Mouse (Mus musculus): ENCODE data around the gene Rnf115. TPM values are rescaled to one million over a fixed set of nuclear protein-coding genes. Genes with fewer than 3 reads are reported as not detected.

The Rnf115 gene
- total RNA-seq, 1 experiment = 22.1 TPM

GRCm38 (mm10) chr3:96813591-96814244 lies 86.3 kb downstream of the Rnf115 start:
- in situ Hi-C loops (cut with MboI; ENCODE audit: low sequenced_read_pairs in 2 of 2, unreplicated experiment in 2 of 2) = no loop called here
- no peak for DNase-seq (ENCODE audit: low read depth, low spot score)
- H3K9ac ChIP-seq (ENCODE audit: insufficient read depth, low read depth, low read length, poor library complexity, severe bottlenecking) = peak overlapping the region; percentile 35; the same call in 1 of the 2 replicates
- H3K9me3 ChIP-seq (ENCODE audit: control insufficient read depth, insufficient read depth, low read depth, low read length) = no peaks in the 10 kb centered on the region
- peaks cover 0 to 18% of the 10 kb centered on the region in 2 experiments; a peak in 2 of 4 replicates for H3K4me1 ChIP-seq (ENCODE audit: control insufficient read depth in 2 of 2, insufficient read depth in 2 of 2, low read length in 2 of 2, poor library complexity in 1 of 2)
- no peaks in the 10 kb centered on the region for H3K36me3 ChIP-seq (ENCODE audit: control insufficient read depth, insufficient read depth, low read length, poor library complexity, severe bottlenecking)
- H3K4me3 ChIP-seq (ENCODE audit: insufficient read depth in 1 of 2, low read depth in 1 of 2, low read length in 2 of 2, poor library complexity in 1 of 2, severe bottlenecking in 1 of 2) = no peak overlapping the region; a peak in 1 of 4 replicates
- TF ChIP-seq CHD2 (IDR thresholded peaks at IDR 0.05; ENCODE audit: low read depth, low read length) = no peak
- no peak for TF ChIP-seq ZNF384 (IDR thresholded peaks at IDR 0.05; ENCODE audit: low read depth, low read length)
- TF ChIP-seq MAFK (IDR thresholded peaks at IDR 0.05; ENCODE audit: insufficient read depth, low read depth, low read length) = no peak
- H3K27ac ChIP-seq (ENCODE audit: insufficient read depth, low read depth, low read length, poor library complexity, severe bottlenecking) = no peak overlapping the region

- Histone ChIP-seq H3K4me1 (ENCODE audit: control insufficient read depth in 2 of 2, insufficient read depth in 2 of 2, low read length in 2 of 2, poor library complexity in 1 of 2) (peaks cover 0 to 18% of the 10 kb centered on the region in 2 experiments; a peak in 2 of 4 replicates), H3K9ac (ENCODE audit: insufficient read depth, low read depth, low read length, poor library complexity, severe bottlenecking) (no peak overlapping the region), H3K36me3 (ENCODE audit: control insufficient read depth, insufficient read depth, low read length, poor library complexity, severe bottlenecking) (no peaks in the 10 kb centered on the region), H3K4me3 (ENCODE audit: insufficient read depth in 1 of 2, low read depth in 1 of 2, low read length in 2 of 2, poor library complexity in 1 of 2, severe bottlenecking in 1 of 2) (no peak overlapping the region), H3K9me3 (ENCODE audit: control insufficient read depth, insufficient read depth, low read depth, low read length) (no peaks in the 10 kb centered on the region), H3K27ac (ENCODE audit: insufficient read depth, low read depth, low read length, poor library complexity, severe bottlenecking) (no peak overlapping the region)
- no peak for TF ChIP-seq HCFC1 (IDR thresholded peaks at IDR 0.05; ENCODE audit: borderline replicate concordance, insufficient read depth, low read length)
- TF ChIP-seq MAFK (IDR thresholded peaks at IDR 0.05; ENCODE audit: insufficient read depth, low read depth, low read length) = no peak
- no peak for TF ChIP-seq ZC3H11A (IDR thresholded peaks at IDR 0.05; ENCODE audit: borderline replicate concordance, low read depth, low read length)
- no peak for TF ChIP-seq CHD2 (IDR thresholded peaks at IDR 0.05; ENCODE audit: low read depth, low read length)
- no peak for TF ChIP-seq ZNF384 (IDR thresholded peaks at IDR 0.05; ENCODE audit: low read depth, low read length)
- in situ Hi-C loops (cut with MboI; ENCODE audit: low sequenced_read_pairs in 2 of 2, unreplicated experiment in 2 of 2) = no loop called here
- DNase-seq (ENCODE audit: low read depth, low spot score) = no peak
These were observed 86.9 kb downstream of the Rnf115 start for GRCm38 (mm10) chr3:96814342-96814741.

- Histone ChIP-seq H3K9me3 (ENCODE audit: control insufficient read depth, insufficient read depth, low read depth, low read length) (no peaks in the 10 kb centered on the region), H3K27ac (ENCODE audit: insufficient read depth, low read depth, low read length, poor library complexity, severe bottlenecking) (no peak overlapping the region), H3K4me1 (ENCODE audit: control insufficient read depth in 2 of 2, insufficient read depth in 2 of 2, low read length in 2 of 2, poor library complexity in 1 of 2) (peaks cover 0 to 2% of the 10 kb centered on the region in 2 experiments; a peak in 1 of 4 replicates), H3K4me3 (ENCODE audit: insufficient read depth in 1 of 2, low read depth in 1 of 2, low read length in 2 of 2, poor library complexity in 1 of 2, severe bottlenecking in 1 of 2) (no peak overlapping the region), H3K36me3 (ENCODE audit: control insufficient read depth, insufficient read depth, low read length, poor library complexity, severe bottlenecking) (no peaks in the 10 kb centered on the region; the same call in 1 of the 2 replicates), H3K9ac (ENCODE audit: insufficient read depth, low read depth, low read length, poor library complexity, severe bottlenecking) (no peak overlapping the region)
- no peak for TF ChIP-seq ZNF384 (IDR thresholded peaks at IDR 0.05; ENCODE audit: low read depth, low read length)
- no peak for TF ChIP-seq ZC3H11A (IDR thresholded peaks at IDR 0.05; ENCODE audit: borderline replicate concordance, low read depth, low read length)
- TF ChIP-seq HCFC1 (IDR thresholded peaks at IDR 0.05; ENCODE audit: borderline replicate concordance, insufficient read depth, low read length) = no peak
- no peak for TF ChIP-seq CHD2 (IDR thresholded peaks at IDR 0.05; ENCODE audit: low read depth, low read length)
- in situ Hi-C loops (cut with MboI; ENCODE audit: low sequenced_read_pairs in 2 of 2, unreplicated experiment in 2 of 2) = no loop called here
- DNase-seq (ENCODE audit: low read depth, low spot score) = no peak
These were observed 92.9 kb downstream of the Rnf115 start for GRCm38 (mm10) chr3:96820116-96820915.

GRCm38 (mm10) chr3:96821581-96821980 lies 94.1 kb downstream of the Rnf115 start:
- Histone ChIP-seq H3K27ac (ENCODE audit: insufficient read depth, low read depth, low read length, poor library complexity, severe bottlenecking) (no peak overlapping the region), H3K9ac (ENCODE audit: insufficient read depth, low read depth, low read length, poor library complexity, severe bottlenecking) (no peak overlapping the region), H3K9me3 (ENCODE audit: control insufficient read depth, insufficient read depth, low read depth, low read length) (no peaks in the 10 kb centered on the region), H3K36me3 (ENCODE audit: control insufficient read depth, insufficient read depth, low read length, poor library complexity, severe bottlenecking) (no peaks in the 10 kb centered on the region; the same call in 1 of the 2 replicates), H3K4me1 (ENCODE audit: control insufficient read depth in 2 of 2, insufficient read depth in 2 of 2, low read length in 2 of 2, poor library complexity in 1 of 2) (no peaks in the 10 kb centered on the region; a peak in 1 of 4 replicates), H3K4me3 (ENCODE audit: insufficient read depth in 1 of 2, low read depth in 1 of 2, low read length in 2 of 2, poor library complexity in 1 of 2, severe bottlenecking in 1 of 2) (no peak overlapping the region)
- no peak for TF ChIP-seq CHD2 (IDR thresholded peaks at IDR 0.05; ENCODE audit: low read depth, low read length)
- TF ChIP-seq HCFC1 (IDR thresholded peaks at IDR 0.05; ENCODE audit: borderline replicate concordance, insufficient read depth, low read length) = no peak
- TF ChIP-seq ZNF384 (IDR thresholded peaks at IDR 0.05; ENCODE audit: low read depth, low read length) = no peak
- no peak for TF ChIP-seq ZC3H11A (IDR thresholded peaks at IDR 0.05; ENCODE audit: borderline replicate concordance, low read depth, low read length)
- no peak for TF ChIP-seq MAFK (IDR thresholded peaks at IDR 0.05; ENCODE audit: insufficient read depth, low read depth, low read length)
- DNase-seq (ENCODE audit: low read depth, low spot score) = no peak
- in situ Hi-C loops (cut with MboI; ENCODE audit: low sequenced_read_pairs in 2 of 2, unreplicated experiment in 2 of 2) = no loop called here

Measured in ES-E14 (cell line).